Mouse (Mus musculus): ENCODE measurements around the gene Alk. TPM values are rescaled to one million over a fixed set of nuclear protein-coding genes. Genes with fewer than 3 reads are reported as not detected.

Alk gene
- polyA plus RNA-seq, 1 experiment = not detected

DNA sequence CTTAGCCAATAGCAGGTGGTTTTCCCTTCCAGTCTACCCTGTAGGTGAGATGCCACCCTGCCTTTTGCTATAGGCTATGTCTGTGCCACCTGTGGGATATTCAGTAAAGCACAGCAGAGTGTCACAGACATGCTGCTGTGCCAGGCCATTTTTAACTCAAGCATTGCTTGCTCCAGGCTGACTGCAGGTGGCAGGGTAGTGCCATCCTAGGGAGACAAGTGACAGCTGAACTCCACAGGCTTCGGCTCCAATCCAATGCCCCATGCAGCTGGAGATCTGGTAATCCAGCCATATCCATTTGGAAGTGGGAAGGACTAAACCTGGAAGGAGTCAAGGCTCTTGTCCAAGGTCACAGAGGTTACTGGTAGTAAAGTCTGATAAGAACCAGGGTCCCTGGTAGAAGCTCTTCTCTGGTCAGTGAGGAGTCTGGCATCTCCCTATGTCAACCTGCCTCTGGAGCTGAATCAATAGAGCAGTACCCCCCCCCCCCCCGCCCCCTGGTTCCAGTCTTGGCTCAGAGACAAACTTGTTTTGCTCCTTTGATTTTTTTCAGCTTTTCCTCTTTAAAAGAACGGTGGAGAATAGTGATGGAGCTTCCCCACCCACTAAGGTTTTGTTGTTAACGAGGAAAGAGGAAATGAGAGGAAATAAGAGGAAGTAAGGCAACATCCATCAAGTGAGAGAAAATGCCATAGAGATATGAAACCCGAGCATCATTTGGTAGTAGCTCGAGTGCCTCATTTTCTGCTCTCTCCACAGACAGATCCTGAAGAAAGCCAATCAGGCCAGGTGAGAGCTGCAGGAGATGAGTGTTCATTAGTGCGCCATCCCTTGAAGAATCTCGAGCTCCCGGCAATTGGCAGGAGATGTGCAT lies 638.5 kb downstream of the Alk start:
- no peak for TF ChIP-seq POLR2A (IDR thresholded peaks at IDR 0.05; ENCODE audit: insufficient read depth, low read depth, low read length)
- 0 out of 2 replicates have a peak, but pooled peaks have one; percentile 30 for TF ChIP-seq CTCF (IDR thresholded peaks at IDR 0.05; ENCODE audit: insufficient read depth, low read depth, low read length)
- WGBS = 63% methylated on average over 9 of the region's 9 CpGs

GRCm38 (mm10) chr17:71964610-71965009 lies 639.8 kb downstream of the Alk start:
- TF ChIP-seq CTCF (IDR thresholded peaks at IDR 0.05; ENCODE audit: insufficient read depth, low read depth, low read length) = no peak
- TF ChIP-seq POLR2A (IDR thresholded peaks at IDR 0.05; ENCODE audit: insufficient read depth, low read depth, low read length) = no peak
- H3K27ac ChIP-seq (ENCODE audit: insufficient read depth, low read depth, low read length) = no peak overlapping the region
- H3K4me3 ChIP-seq (ENCODE audit: insufficient read depth, low read depth, low read length) = no peak overlapping the region
- H3K4me1 ChIP-seq (ENCODE audit: control insufficient read depth, insufficient read depth, low read length) = peaks cover 3% of the 10 kb centered on the region
- WGBS = 49% methylated on average over 11 of the region's 11 CpGs

More for the DNA sequence above, 638.5 kb downstream of the Alk start:
- Histone ChIP-seq H3K27ac (ENCODE audit: insufficient read depth, low read depth, low read length) (no peak overlapping the region), H3K4me1 (ENCODE audit: control insufficient read depth, insufficient read depth, low read length) (peaks cover 3% of the 10 kb centered on the region), H3K4me3 (ENCODE audit: insufficient read depth, low read depth, low read length) (no peak overlapping the region)

GRCm38 (mm10) chr17:71962746-71963145 lies 641.7 kb downstream of the Alk start:
- 70% methylated on average over 9 of the region's 9 CpGs for WGBS
- Histone ChIP-seq H3K4me3 (ENCODE audit: insufficient read depth, low read depth, low read length) (no peak overlapping the region), H3K4me1 (ENCODE audit: control insufficient read depth, insufficient read depth, low read length) (peaks cover 3% of the 10 kb centered on the region), H3K27ac (ENCODE audit: insufficient read depth, low read depth, low read length) (no peak overlapping the region)
- TF ChIP-seq POLR2A (IDR thresholded peaks at IDR 0.05; ENCODE audit: insufficient read depth, low read depth, low read length) (no peak), CTCF (IDR thresholded peaks at IDR 0.05; ENCODE audit: insufficient read depth, low read depth, low read length) (no peak)

DNA sequence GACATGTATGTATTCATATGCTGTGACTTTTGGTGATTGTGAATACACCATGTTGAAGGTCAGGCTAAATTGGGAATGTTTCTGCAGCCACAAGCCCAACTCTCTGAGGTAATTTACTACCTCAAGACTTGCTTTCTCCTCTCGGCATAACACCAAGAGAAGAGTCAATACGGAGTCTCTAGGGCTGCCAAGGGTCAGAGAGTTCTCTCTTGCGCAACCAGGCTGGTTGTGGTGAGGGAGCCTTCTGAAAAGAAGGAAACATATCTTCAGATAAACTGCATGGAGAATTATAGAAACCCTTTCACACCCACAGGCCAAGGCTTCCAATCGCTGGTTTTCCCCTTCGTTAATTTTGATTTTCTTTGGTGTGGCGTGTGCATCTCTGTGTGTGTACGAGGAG lies 649.4 kb downstream of the Alk start:
- H3K27ac ChIP-seq (ENCODE audit: insufficient read depth, low read depth, low read length) = no peak overlapping the region
- 94% methylated on average over 7 of the region's 7 CpGs for WGBS
- no peak for TF ChIP-seq CTCF (IDR thresholded peaks at IDR 0.05; ENCODE audit: insufficient read depth, low read depth, low read length)
- no peak for TF ChIP-seq POLR2A (IDR thresholded peaks at IDR 0.05; ENCODE audit: insufficient read depth, low read depth, low read length)

GRCm38 (mm10) chr17:71954217-71954844 lies 650.1 kb downstream of the Alk start:
- no peak overlapping the region for H3K4me3 ChIP-seq (ENCODE audit: insufficient read depth, low read depth, low read length)
- 83% methylated on average over 15 of the region's 15 CpGs for WGBS
- TF ChIP-seq POLR2A (IDR thresholded peaks at IDR 0.05; ENCODE audit: insufficient read depth, low read depth, low read length) (no peak), CTCF (IDR thresholded peaks at IDR 0.05; ENCODE audit: insufficient read depth, low read depth, low read length) (no peak)
- H3K27ac ChIP-seq (ENCODE audit: insufficient read depth, low read depth, low read length) = no peak overlapping the region
- H3K4me1 ChIP-seq (ENCODE audit: control insufficient read depth, insufficient read depth, low read length) = no peaks in the 10 kb centered on the region

More for the DNA sequence above, 649.4 kb downstream of the Alk start:
- H3K4me3 ChIP-seq (ENCODE audit: insufficient read depth, low read depth, low read length) = no peak overlapping the region
- no peaks in the 10 kb centered on the region for H3K4me1 ChIP-seq (ENCODE audit: control insufficient read depth, insufficient read depth, low read length)

DNA sequence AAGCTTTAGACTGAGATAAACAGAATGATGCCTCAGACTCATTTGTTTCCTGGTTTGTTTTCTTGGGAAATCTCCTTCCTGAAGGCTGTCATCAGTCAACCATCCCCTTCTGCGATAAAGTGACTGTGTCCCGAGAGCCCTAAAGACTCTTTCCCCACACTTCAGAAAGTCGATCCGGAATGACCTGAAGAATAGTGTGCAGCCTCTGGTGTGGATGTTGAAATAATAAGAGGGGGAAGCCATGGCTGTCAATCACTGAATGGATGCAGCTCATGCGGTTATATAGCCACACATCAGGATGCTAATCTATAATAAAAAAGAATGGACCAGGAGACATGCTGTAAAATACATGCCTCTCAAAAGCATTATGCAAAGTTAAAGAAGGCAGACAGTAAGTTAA lies 653.5 kb downstream of the Alk start:
- no peak for TF ChIP-seq POLR2A (IDR thresholded peaks at IDR 0.05; ENCODE audit: insufficient read depth, low read depth, low read length)
- TF ChIP-seq CTCF (IDR thresholded peaks at IDR 0.05; ENCODE audit: insufficient read depth, low read depth, low read length) = no peak
- 88% methylated on average over 5 of the region's 5 CpGs for WGBS

GRCm38 (mm10) chr17:71948687-71949086 lies 655.7 kb downstream of the Alk start:
- peaks cover 8% of the 10 kb centered on the region for H3K4me1 ChIP-seq (ENCODE audit: control insufficient read depth, insufficient read depth, low read length)
- TF ChIP-seq POLR2A (IDR thresholded peaks at IDR 0.05; ENCODE audit: insufficient read depth, low read depth, low read length) (no peak), CTCF (IDR thresholded peaks at IDR 0.05; ENCODE audit: insufficient read depth, low read depth, low read length) (no peak)
- no peak overlapping the region for H3K27ac ChIP-seq (ENCODE audit: insufficient read depth, low read depth, low read length)
- no peak overlapping the region for H3K4me3 ChIP-seq (ENCODE audit: insufficient read depth, low read depth, low read length)
- 90% methylated on average over 5 of the region's 5 CpGs for WGBS

More for the DNA sequence above, 653.5 kb downstream of the Alk start:
- Histone ChIP-seq H3K4me1 (ENCODE audit: control insufficient read depth, insufficient read depth, low read length) (peaks cover 8% of the 10 kb centered on the region), H3K4me3 (ENCODE audit: insufficient read depth, low read depth, low read length) (no peak overlapping the region), H3K27ac (ENCODE audit: insufficient read depth, low read depth, low read length) (no peak overlapping the region)

GRCm38 (mm10) chr17:71947452-71947851 lies 657.0 kb downstream of the Alk start:
- WGBS = 17% methylated on average over 9 of the region's 9 CpGs
- Histone ChIP-seq H3K27ac (ENCODE audit: insufficient read depth, low read depth, low read length) (no peak overlapping the region), H3K4me3 (ENCODE audit: insufficient read depth, low read depth, low read length) (no peak overlapping the region), H3K4me1 (ENCODE audit: control insufficient read depth, insufficient read depth, low read length) (peaks cover 8% of the 10 kb centered on the region)
- no peak for TF ChIP-seq POLR2A (IDR thresholded peaks at IDR 0.05; ENCODE audit: insufficient read depth, low read depth, low read length)
- TF ChIP-seq CTCF (IDR thresholded peaks at IDR 0.05; ENCODE audit: insufficient read depth, low read depth, low read length) = no peak

- TF ChIP-seq CTCF (IDR thresholded peaks at IDR 0.05; ENCODE audit: insufficient read depth, low read depth, low read length) = no peak
- no peak for TF ChIP-seq POLR2A (IDR thresholded peaks at IDR 0.05; ENCODE audit: insufficient read depth, low read depth, low read length)
- 50% methylated on average over 5 of the region's 5 CpGs for WGBS
- H3K4me1 ChIP-seq (ENCODE audit: control insufficient read depth, insufficient read depth, low read length) = peaks cover 8% of the 10 kb centered on the region
- no peak overlapping the region for H3K4me3 ChIP-seq (ENCODE audit: insufficient read depth, low read depth, low read length)
- no peak overlapping the region for H3K27ac ChIP-seq (ENCODE audit: insufficient read depth, low read depth, low read length)
These were observed 660.4 kb downstream of the Alk start for GRCm38 (mm10) chr17:71944020-71944419.
